Mouse (Mus musculus): ENCODE data around the gene Dctn1.
A peak's percentile ranks its signal among the peaks of the same experiment; 100 is the strongest.

Dctn1 gene

GRCm38 (mm10) chr6:83136881-83137575, 28.7 kb upstream of the Dctn1 start:
- peak in 1 of 2 experiments; percentile 38 for DNase-seq

DNA sequence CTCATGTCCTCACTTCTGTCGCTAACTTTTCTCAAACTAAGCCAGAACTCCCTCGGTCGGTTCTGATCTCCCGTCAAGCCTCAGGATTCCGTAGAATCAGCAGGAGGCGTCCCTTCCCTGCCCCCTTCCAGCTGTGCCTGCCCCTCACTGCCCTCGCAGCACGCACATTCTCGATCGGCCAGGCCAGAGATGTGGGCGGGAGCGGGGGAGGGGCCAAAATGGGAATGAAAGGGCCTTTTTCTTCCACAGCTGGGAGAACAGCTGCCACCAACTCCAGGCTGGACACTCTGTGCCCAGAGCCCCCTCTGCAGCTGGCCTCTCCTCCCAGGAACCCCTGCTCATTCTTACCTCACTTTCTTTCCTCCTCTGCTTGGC, 28.2 kb upstream of the Dctn1 start:
- DNase-seq: peak in 1 of 2 experiments; percentile 53

GRCm38 (mm10) chr6:83138056-83138455, 27.7 kb upstream of the Dctn1 start:
- DNase-seq: no peak

DNA sequence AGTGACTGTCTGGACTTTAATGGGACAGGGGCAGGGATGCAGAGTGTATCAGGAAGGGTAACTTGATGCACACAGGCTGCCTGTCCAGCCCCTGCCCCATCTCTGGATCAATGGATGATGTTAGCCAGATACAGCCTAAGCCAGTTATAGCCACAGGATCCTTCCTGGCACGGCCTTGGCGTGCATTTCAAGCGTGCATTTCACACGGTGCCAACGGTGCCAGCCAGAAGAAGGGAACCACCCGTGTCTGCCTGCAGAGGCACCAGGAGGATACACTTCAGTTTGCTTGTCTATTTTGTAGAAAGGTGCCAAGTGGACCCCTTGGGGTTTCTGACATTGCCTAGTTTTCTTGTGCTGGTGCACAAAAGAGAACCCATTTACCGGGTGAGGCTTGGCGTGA, 25.7 kb upstream of the Dctn1 start:
- no peak for DNase-seq

DNA sequence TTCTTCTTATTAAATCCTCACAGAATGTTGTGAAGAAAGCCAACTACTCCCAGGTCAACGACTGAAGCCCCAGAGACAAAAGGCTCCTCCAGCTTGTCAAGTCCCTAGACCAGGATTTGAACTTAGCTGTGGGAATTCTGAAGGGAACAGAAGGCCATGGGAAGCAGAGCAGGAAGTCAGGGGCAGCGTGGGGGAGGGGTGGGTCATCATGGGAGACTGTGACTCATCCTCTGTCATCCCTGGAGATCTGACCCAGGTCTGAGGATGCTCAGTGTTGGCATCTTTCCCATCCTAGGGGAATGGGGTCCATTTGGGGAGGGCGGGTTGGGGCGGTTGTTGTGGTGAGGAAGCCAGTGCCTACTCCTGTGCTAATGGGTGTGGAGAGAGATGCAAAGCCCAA, 24.1 kb upstream of the Dctn1 start:
- peak in 1 of 2 experiments; percentile 47 for DNase-seq

GRCm38 (mm10) chr6:83142211-83142731, 23.4 kb upstream of the Dctn1 start:
- DNase-seq: no peak

DNA sequence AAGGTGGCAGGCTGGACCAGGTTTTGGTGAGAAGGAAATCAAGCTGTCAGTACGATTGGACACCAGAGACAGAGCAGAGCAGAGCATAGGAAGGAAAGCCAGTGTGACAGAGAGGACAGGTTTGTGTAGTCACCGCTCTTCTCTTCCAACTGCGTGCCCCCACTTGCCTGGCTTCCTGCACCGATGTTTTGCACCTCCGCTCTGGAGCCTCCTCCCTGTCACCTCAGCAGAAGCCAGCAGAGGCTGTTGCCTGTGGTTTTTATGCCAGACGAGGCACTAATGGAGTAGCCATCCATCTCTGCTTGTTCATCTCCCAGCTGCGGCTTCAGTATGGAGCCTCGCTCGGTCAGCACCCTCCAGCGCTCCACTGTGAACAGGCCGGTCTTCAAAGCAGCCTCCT, 22.8 kb upstream of the Dctn1 start:
- no peak for DNase-seq

GRCm38 (mm10) chr6:83145209-83145608, 20.5 kb upstream of the Dctn1 start:
- DNase-seq: no peak

DNA sequence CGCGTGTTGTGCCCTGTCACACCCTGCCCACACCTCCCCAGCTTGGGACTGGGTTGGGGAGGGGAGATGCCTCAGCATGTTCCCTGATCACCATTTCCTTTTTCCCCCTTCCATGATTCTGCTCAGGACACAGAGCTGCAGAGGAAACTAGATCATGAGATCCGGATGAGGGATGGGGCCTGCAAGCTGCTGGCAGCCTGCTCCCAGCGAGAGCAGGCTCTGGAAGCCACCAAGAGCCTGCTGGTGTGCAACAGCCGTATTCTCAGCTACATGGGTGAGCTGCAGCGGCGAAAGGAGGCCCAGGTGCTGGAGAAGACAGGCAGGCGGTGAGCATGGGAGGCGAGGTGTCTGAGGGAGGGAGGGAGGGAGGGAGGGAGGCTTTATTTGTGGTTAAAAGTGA, 19.9 kb upstream of the Dctn1 start:
- no peak for DNase-seq

DNA sequence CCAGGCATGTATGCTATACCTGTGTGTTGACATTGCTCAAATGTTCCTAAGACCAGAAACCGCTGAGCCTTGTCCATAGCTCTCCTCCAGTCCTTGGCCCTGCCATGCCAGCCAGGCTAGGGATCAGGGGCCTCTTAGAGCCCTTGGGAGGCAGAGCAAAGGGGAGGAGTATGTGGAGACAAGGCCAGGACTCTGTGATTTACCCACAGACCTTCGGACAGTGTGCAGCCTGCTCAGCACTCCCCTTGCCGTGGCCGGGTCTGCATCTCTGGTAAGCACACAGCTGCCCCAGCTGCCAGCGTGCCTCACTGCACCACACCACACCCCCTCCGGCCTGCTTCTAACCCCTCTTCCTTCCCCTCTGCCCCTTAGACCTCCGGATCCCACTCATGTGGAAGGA, 18.4 kb upstream of the Dctn1 start:
- DNase-seq: no peak

DNA sequence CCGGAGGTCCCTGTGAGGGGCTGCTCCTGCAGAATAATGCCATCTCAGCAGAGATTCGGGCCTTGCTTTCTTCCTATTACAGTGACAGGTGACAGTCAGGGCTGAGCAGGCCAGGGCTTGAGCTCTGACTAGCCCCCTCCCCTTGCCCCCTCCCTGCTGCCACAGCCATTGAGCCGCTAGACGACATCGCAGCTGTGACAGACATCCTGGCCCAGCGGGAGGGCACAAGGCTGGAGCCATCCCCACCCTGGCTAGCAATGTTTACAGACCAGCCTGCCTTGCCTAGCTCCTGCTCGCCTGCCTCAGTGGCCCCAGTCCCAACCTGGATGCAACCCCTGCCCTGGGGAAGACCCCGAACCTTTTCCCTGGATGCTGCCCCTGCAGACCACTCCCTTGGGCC, 14.0 kb upstream of the Dctn1 start:
- DNase-seq: peak in 1 of 2 experiments; percentile 51

DNA sequence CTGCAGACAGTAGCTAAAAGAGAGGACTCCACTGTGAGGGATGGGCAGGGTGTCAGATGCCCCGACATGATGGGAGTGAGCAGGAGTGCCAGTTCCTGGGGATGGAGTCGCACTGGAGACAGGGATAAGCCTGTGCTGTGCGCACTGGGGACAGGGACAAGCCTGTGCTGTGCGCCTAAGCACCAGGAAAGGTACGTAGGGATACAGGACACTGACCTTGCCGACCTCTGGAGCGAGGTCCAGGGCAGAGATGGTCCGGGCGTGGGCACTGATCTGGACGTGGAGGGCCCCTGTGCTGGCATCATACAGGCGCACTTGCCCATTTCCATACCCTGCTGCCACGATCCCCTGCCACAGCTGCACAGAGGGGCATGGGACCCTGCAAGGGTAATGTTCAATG, 12.7 kb upstream of the Dctn1 start:
- no peak for DNase-seq

- no peak for DNase-seq
Measured at GRCm38 (mm10) chr6:83153485-83153884, 12.2 kb upstream of the Dctn1 start.

GRCm38 (mm10) chr6:83155552-83156238, 10.0 kb upstream of the Dctn1 start:
- peak; percentile 33 to 68 for DNase-seq

- peak; percentile 86 for DNase-seq
Measured at GRCm38 (mm10) chr6:83156259-83156684, 9.4 kb upstream of the Dctn1 start, which contains the start of the genes Wdr54 and 1700003E16Rik. TSS of gene Wdr54 (minus strand) at chr6:83156397. TSS of gene 1700003E16Rik (plus strand) at chr6:83156404.

GRCm38 (mm10) chr6:83159456-83159855, 6.3 kb upstream of the Dctn1 start:
- DNase-seq: peak; percentile 58 to 70

DNA sequence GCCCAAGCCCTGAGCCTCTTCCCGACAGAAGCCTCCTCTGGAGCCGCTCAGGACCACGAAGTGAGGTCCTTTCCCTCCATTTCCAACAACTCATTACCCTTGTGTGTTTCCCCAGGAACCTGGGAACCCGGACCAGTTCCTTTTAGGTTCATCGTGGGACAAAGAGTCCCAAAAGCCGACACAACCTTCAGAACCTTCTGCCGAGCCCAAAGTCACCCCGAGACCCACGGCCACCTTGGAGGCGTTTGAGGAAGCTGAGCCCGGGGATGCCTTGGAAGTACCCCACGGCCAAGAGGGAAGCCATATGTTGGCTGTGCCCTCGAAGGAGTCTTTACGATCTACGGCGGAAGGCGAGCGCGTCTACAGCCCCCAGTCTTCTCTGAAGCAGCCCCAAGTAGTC, 4.3 kb upstream of the Dctn1 start:
- DNase-seq: no peak

DNA sequence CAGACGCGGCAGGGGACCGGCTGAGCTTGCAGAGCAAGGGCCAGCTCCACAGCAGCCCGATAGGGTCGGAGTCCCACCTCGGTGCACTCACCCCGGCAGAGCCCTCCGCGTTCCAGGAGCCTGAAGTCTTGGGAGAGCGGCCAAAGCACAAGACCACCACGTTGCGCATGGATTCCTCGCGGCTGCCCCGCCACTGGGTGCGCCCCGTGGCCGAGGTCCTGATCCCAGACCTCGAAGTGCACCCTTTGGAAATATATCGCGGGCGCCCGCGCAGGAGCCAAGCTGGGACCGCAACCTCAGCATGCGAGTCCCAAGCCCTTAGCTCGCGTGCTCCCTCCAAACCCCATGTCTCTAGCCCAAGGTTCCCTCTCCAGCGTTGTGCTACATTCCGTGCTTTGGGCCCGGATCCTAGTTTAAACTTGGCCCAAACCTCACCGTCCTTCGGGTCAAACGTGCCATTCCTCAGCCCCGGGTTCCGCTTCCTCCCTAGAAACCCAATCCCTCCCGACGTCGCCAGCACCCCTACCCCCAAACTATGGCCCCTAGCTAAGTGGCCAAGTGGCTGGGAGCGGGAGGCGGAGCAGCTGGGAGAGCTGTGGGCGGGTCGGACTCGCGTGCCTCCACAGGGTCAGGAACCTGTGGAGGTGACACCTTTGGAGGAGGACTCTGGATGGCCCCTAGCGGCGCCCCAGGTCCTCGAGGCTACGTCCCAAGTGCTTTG, 3.6 kb upstream of the Dctn1 start:
- DNase-seq: peak; percentile 38 to 41

GRCm38 (mm10) chr6:83162701-83163100, 3.0 kb upstream of the Dctn1 start:
- DNase-seq: peak; percentile 87 to 88

- no peak for DNase-seq
Measured at GRCm38 (mm10) chr6:83165026-83165606, 604 bp upstream of the Dctn1 start.

DNA sequence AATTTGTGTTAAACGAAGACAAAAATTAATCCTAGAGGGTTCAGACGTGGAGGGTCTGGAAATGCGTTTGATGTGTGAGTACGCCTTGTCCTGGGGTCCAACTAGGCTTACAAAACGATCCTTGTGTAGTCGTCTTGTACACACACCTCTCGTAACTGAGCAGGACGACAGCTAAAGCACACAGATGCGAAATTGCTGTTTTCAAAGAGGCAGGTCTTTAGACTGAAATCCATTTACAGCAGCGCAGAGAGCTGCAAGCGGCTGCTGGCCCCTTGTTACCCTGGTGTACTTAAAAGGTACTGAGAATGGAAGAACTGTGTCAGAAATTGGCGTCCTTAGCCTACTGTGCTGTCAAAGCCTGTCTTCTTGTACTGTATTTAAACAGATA, 517 bp downstream of the Dctn1 start:
- DNase-seq: no peak

GRCm38 (mm10) chr6:83169872-83170271, 4.2 kb downstream of the Dctn1 start:
- DNase-seq: no peak

DNA sequence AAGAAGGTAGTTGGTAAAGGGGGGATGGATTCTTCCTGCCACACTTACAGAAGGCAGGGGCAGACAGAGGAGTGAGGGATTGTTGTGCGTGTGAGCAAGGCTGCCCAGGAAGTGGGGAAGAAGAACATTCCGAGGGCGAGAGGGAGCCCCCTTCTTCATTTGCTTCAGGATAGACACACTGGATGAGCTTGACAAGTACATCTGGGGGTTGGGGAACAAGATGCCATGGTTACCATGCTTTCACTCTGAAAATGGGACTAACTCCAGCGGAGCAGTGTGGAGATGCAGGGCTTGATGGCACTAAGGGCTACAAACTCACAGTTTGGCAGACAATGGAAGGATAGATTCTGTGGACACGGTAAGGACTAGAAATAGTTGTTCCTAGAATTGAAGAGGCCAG, 5.3 kb downstream of the Dctn1 start:
- DNase-seq: no peak
